ENCODE assay signal across 21 mouse cellular contexts in genomic region chr8:122086064-122086463, GRCm38 (mm10).
DNase-seq lines count a peak whose midpoint lies in the region; ATAC-seq and TF ChIP-seq lines count a peak whose summit lies in the region.
"Had no signal": no experiment of that assay in that cellular context is flagged by ENCODE, and none has a peak within 500 bp of the region (broad histone marks: within the 10 kb centered on the region; RNA-seq: fewer than 3 reads in every experiment).

No protein-coding gene starts in this region.

- no peak for ATAC-seq in forebrain, embryonic 13.5 days
- ATAC-seq: inflammation-experienced regulatory T-cells, adult 6 months; midbrain, embryonic 13.5 days had no signal

- no peaks in the 10 kb centered on the region for H3K36me3 ChIP-seq in forebrain, embryonic 13.5 days (ENCODE audit: poor library complexity, severe bottlenecking)
- H3K36me3 ChIP-seq: heart, embryonic 13.5 days; limb, embryonic 10.5 days; liver, embryonic 15.5 days; lung, embryonic 15.5 days; midbrain, embryonic 13.5 days had no signal

- peak; percentile 53 for DNase-seq in gastrocnemius, adult 2 months
- no peak for DNase-seq in gastrocnemius, adult 18-20 months (ENCODE audit: low spot score)
- DNase-seq in ZHBTc4 (ENCODE audit: low read depth, low spot score) = peak; percentile 24
- peak; percentile 48 to 49 for DNase-seq in cerebellum, adult 2 months
- peak; percentile 49 to 65 for DNase-seq in cerebellum, postnatal 25 days
- DNase-seq in layer of hippocampus, adult 11-12 months (ENCODE audit: low spot score) = no peak
- DNase-seq: heart, adult 18-20 months; kidney, adult 18-20 months; kidney, postnatal 4 days; layer of hippocampus, adult 9-11 months; liver; lung, postnatal 36 days had no signal

- no peak overlapping the region for H3K9ac ChIP-seq in forebrain, embryonic 13.5 days
- H3K9ac ChIP-seq: heart, embryonic 13.5 days; hindbrain, embryonic 14.5 days; liver, embryonic 15.5 days; lung, embryonic 15.5 days; midbrain, embryonic 13.5 days had no signal

- intact Hi-C loops in gastrocnemius, adult 2 months (cut with DNase I) = no loop called here

- no peak overlapping the region for H3K27ac ChIP-seq in gastrocnemius, adult 2 months
- no peak overlapping the region for H3K27ac ChIP-seq in cerebellum, adult 2 months (ENCODE audit: insufficient read depth, low read length)
- no peak overlapping the region for H3K27ac ChIP-seq in forebrain, embryonic 13.5 days
- H3K27ac ChIP-seq: heart, embryonic 13.5 days; hindbrain, embryonic 14.5 days; limb, embryonic 10.5 days; liver, embryonic 15.5 days; lung, embryonic 15.5 days; midbrain, embryonic 13.5 days had no signal

- TF ChIP-seq POLR2A in cerebellum, adult 2 months (IDR thresholded peaks at IDR 0.05; ENCODE audit: borderline replicate concordance, insufficient read depth, low read length) = no peak

- WGBS in cerebellum, adult 2 months = 50% methylated on average over 12 of the region's 12 CpGs
- WGBS in forebrain, embryonic 13.5 days = 89% methylated on average over 12 of the region's 12 CpGs

- no peak overlapping the region for H3K4me2 ChIP-seq in forebrain, embryonic 13.5 days
- H3K4me2 ChIP-seq: heart, embryonic 13.5 days; hindbrain, embryonic 14.5 days; liver, embryonic 15.5 days; lung, embryonic 15.5 days; midbrain, embryonic 13.5 days had no signal

- no peak; the same call in 1 of the 2 replicates for TF ChIP-seq CTCF in gastrocnemius, adult 2 months (IDR thresholded peaks at IDR 0.05)
- no peak for TF ChIP-seq CTCF in cerebellum, adult 2 months (IDR thresholded peaks at IDR 0.05; ENCODE audit: borderline replicate concordance, insufficient read depth, low read depth, low read length)

- no peaks in the 10 kb centered on the region for H3K27me3 ChIP-seq in cerebellum, adult 2 months (ENCODE audit: control insufficient read depth, insufficient read depth, low read length)
- 0 out of 2 replicates have a peak, but pooled peaks cover 2% of the 10 kb centered on the region for H3K27me3 ChIP-seq in forebrain, embryonic 13.5 days
- H3K27me3 ChIP-seq: liver, embryonic 15.5 days had no signal

- peaks cover 3% of the 10 kb centered on the region; the same call in 1 of the 2 replicates for H3K4me1 ChIP-seq in cerebellum, adult 2 months (ENCODE audit: control insufficient read depth, insufficient read depth, low read length)
- no peaks in the 10 kb centered on the region for H3K4me1 ChIP-seq in forebrain, embryonic 13.5 days
- H3K4me1 ChIP-seq: liver, embryonic 15.5 days; midbrain, embryonic 13.5 days had no signal

- no peak overlapping the region for H3K4me3 ChIP-seq in gastrocnemius, adult 2 months
- no peak overlapping the region for H3K4me3 ChIP-seq in cerebellum, adult 2 months (replicated peaks; ENCODE audit: insufficient read depth, low read depth, low read length)
- no peak overlapping the region for H3K4me3 ChIP-seq in forebrain, embryonic 13.5 days
- H3K4me3 ChIP-seq: heart, embryonic 13.5 days; limb, embryonic 10.5 days; liver, embryonic 15.5 days; lung, embryonic 15.5 days; megakaryocyte, embryonic 14.5 days; midbrain, embryonic 13.5 days had no signal

- no peaks in the 10 kb centered on the region for H3K9me3 ChIP-seq in forebrain, embryonic 13.5 days (replicated peaks)
- H3K9me3 ChIP-seq: heart, embryonic 13.5 days; limb, embryonic 10.5 days; liver, embryonic 15.5 days; lung, embryonic 15.5 days; midbrain, embryonic 13.5 days had no signal

Comparison
In these comparisons a context has a peak if more than half of its experiments do, and no peak if none do; other contexts are left out.
1. DNase-seq: peak in gastrocnemius, adult 2 months (single experiment), ZHBTc4 (single experiment), cerebellum, adult 2 months (2 of 2) and cerebellum, postnatal 25 days (2 of 2); none in gastrocnemius, adult 18-20 months (single experiment) and layer of hippocampus, adult 11-12 months (single experiment).